Mouse (Mus musculus) liver, adult 2 months (tissue): Measurements from ENCODE around the gene Igsf9. TPM values are rescaled to one million over a fixed set of nuclear protein-coding genes. Genes with fewer than 3 reads are reported as not detected.
A peak's percentile ranks its signal among the peaks of the same experiment; 100 is the strongest.

Experiments
- DNase-seq: peaks from one replicate; pipeline ENCODE4 v3.0.0-alpha.2; 2011; ENCODE audit warnings: low read depth, low spot score; ENCODE audit errors: extremely low read depth
- H3K27ac ChIP-seq: fragments of 200-500 bp; replicated peaks from 2 replicates; pipeline ENCODE4 v1.5.1; 2012; ENCODE audit warnings: low read depth, mild to moderate bottlenecking, control low read depth, inconsistent platforms, low read length; ENCODE audit not compliant: insufficient read depth
- H3K27me3 ChIP-seq: fragments of 200-500 bp; 2 replicates; pipeline ENCODE4 v1.6.1; 2012; ENCODE audit warnings: mild to moderate bottlenecking, moderate library complexity, low read length, inconsistent platforms; ENCODE audit not compliant: control insufficient read depth, insufficient read depth
- H3K36me3 ChIP-seq: fragments of 200-500 bp; 2 replicates; pipeline ENCODE4 v1.6.1; 2012; ENCODE audit warnings: low read length, inconsistent platforms; ENCODE audit not compliant: control insufficient read depth, insufficient read depth
- H3K4me1 ChIP-seq: fragments of 200-500 bp; 2 replicates; pipeline ENCODE4 v1.6.1; 2011; ENCODE audit warnings: low read length; ENCODE audit not compliant: control insufficient read depth, insufficient read depth
- H3K4me3 ChIP-seq: fragments of 200-500 bp; 2 replicates; pipeline ENCODE4 v1.5.1; 2011; ENCODE audit warnings: low read depth, mild to moderate bottlenecking, control low read depth, low read length, moderate library complexity; ENCODE audit not compliant: insufficient read depth
- H3K79me2 ChIP-seq: fragments of 200-500 bp; 2 replicates; pipeline ENCODE4 v1.6.1; 2012; ENCODE audit warnings: inconsistent platforms, mild to moderate bottlenecking, low read length, moderate library complexity; ENCODE audit not compliant: control insufficient read depth, insufficient read depth
- H3K9ac ChIP-seq: fragments of 200-500 bp; 2 replicates; pipeline ENCODE4 v1.6.1; 2012; ENCODE audit warnings: low read depth, mild to moderate bottlenecking, control low read depth, inconsistent platforms, low read length
- CTCF ChIP-seq: fragments of 200-500 bp; IDR thresholded peaks from 2 replicates; pipeline ENCODE4 v1.5.1; 2011; ENCODE audit warnings: low read depth, low read length, control low read depth
- POLR2A ChIP-seq: fragments of 200-500 bp; IDR thresholded peaks from 2 replicates; pipeline ENCODE4 v1.6.1; 2011; ENCODE audit warnings: low read length, control low read depth; ENCODE audit not compliant: insufficient read depth; ENCODE audit errors: extremely low read depth
- WGBS: fragments of 180-500 bp; shearing (Covaris S2); methylation state at CpG from one replicate; pipeline ENCODE4 v1.1.7; 2018; 5-methylcytosine and 5-hydroxymethylcytosine counted together
- polyA plus RNA-seq: library from polyadenylated mRNA; depleted of rRNA; stranded (reverse); fragments of >200 nt; gene quantifications from 2 replicates; pipeline ENCODE4 v1.2.3, GENCODE M21; 2012; rRNA removed
- total RNA-seq: library from RNA; depleted of rRNA; stranded (reverse); fragments of >200 nt; gene quantifications from 2 replicates; pipeline ENCODE4 v1.2.3, GENCODE M21; 2014; rRNA removed

Gene Igsf9
- total RNA-seq = 0.27 and 0.28 TPM in 2 replicates
- 0.55 and 0.80 TPM in 2 replicates for polyA plus RNA-seq

- TF ChIP-seq POLR2A (no peak), CTCF (peak; percentile 64)
- H3K9ac ChIP-seq = peak within 1 kb of the TSS; percentile 44
- DNase-seq = no peak
- no peaks in the 10 kb centered on the region for H3K27me3 ChIP-seq
- no peaks in the 10 kb centered on the region for H3K79me2 ChIP-seq
- H3K27ac ChIP-seq = no peak within 1 kb of the TSS
- H3K36me3 ChIP-seq = no peaks in the 10 kb centered on the region
- H3K4me3 ChIP-seq = peak within 1 kb of the TSS; percentile 49
- peaks cover 4% of the 10 kb centered on the region; the same call in 1 of the 2 replicates for H3K4me1 ChIP-seq
- WGBS = under 1% methylated on average over 38 of the region's 38 CpGs
Measured at GRCm38 (mm10) chr1:172481540-172482280, at the start of gene Igsf9. Gene Igsf9, plus strand, starts transcription at chr1:172481788.

GRCm38 (mm10) chr1:172431836-172432586, 49.6 kb upstream of the Igsf9 start:
- Histone ChIP-seq H3K79me2 (no peaks in the 10 kb centered on the region), H3K36me3 (no peaks in the 10 kb centered on the region), H3K4me1 (0 out of 2 replicates have a peak, but pooled peaks cover 2% of the 10 kb centered on the region), H3K27ac (no peak overlapping the region; the same call in 1 of the 2 replicates), H3K9ac (no peak overlapping the region), H3K27me3 (no peaks in the 10 kb centered on the region), H3K4me3 (no peak overlapping the region)
- 7% methylated on average over 4 of the region's 4 CpGs for WGBS
- no peak for TF ChIP-seq POLR2A
- TF ChIP-seq CTCF = no peak
- peak; percentile 58 for DNase-seq

GRCm38 (mm10) chr1:172432587-172432955, 49.0 kb upstream of the Igsf9 start:
- Histone ChIP-seq H3K9ac (no peak overlapping the region), H3K36me3 (no peaks in the 10 kb centered on the region), H3K4me1 (0 out of 2 replicates have a peak, but pooled peaks cover 2% of the 10 kb centered on the region), H3K27me3 (no peaks in the 10 kb centered on the region), H3K79me2 (no peaks in the 10 kb centered on the region), H3K4me3 (no peak overlapping the region), H3K27ac (no peak overlapping the region)
- no peak for DNase-seq
- 64% methylated on average over 3 of the region's 3 CpGs for WGBS
- TF ChIP-seq CTCF = no peak
- TF ChIP-seq POLR2A = no peak

GRCm38 (mm10) chr1:172433012-172433850, 48.4 kb upstream of the Igsf9 start:
- no peaks in the 10 kb centered on the region for H3K79me2 ChIP-seq
- no peak overlapping the region for H3K27ac ChIP-seq

GRCm38 (mm10) chr1:172433851-172434165, 47.8 kb upstream of the Igsf9 start:
- H3K27me3 ChIP-seq = no peaks in the 10 kb centered on the region
- H3K36me3 ChIP-seq = no peaks in the 10 kb centered on the region
- DNase-seq = no peak
- WGBS = 93% methylated on average over 4 of the region's 4 CpGs
- 0 out of 2 replicates have a peak, but pooled peaks cover 2% of the 10 kb centered on the region for H3K4me1 ChIP-seq
- H3K27ac ChIP-seq = no peak overlapping the region
- H3K79me2 ChIP-seq = no peaks in the 10 kb centered on the region
- H3K4me3 ChIP-seq = no peak overlapping the region
- no peak overlapping the region for H3K9ac ChIP-seq
- TF ChIP-seq POLR2A = no peak
- TF ChIP-seq CTCF = no peak

More at GRCm38 (mm10) chr1:172433012-172433850, 48.4 kb upstream of the Igsf9 start:
- H3K4me1 ChIP-seq = 0 out of 2 replicates have a peak, but pooled peaks cover 2% of the 10 kb centered on the region
- no peak for TF ChIP-seq CTCF
- no peak for TF ChIP-seq POLR2A
- H3K36me3 ChIP-seq = no peaks in the 10 kb centered on the region
- H3K4me3 ChIP-seq = no peak overlapping the region
- DNase-seq = no peak
- WGBS = 66% methylated on average over 20 of the region's 20 CpGs
- H3K9ac ChIP-seq = no peak overlapping the region
- no peaks in the 10 kb centered on the region for H3K27me3 ChIP-seq
